Mouse (Mus musculus) heart, embryonic 11.5 days (tissue): ENCODE measurements around the gene Fndc3a. TPM values are rescaled to one million over a fixed set of nuclear protein-coding genes. Genes with fewer than 3 reads are reported as not detected.

Experiments
- ATAC-seq: fragments of 200-750 bp; cut with Nextera tagmentation; replicated peaks from 2 replicates; pipeline ENCODE4 v1.8.0; 2017; ENCODE audit warnings: moderate library complexity; ENCODE audit not compliant: insufficient number of reproducible peaks, low FRiP score, low TSS enrichment
- H3K27ac ChIP-seq: fragments of 300-500 bp; sonication (generic); 2 replicates; pipeline ENCODE4 v1.5.1; 2014; ENCODE audit warnings: mild to moderate bottlenecking, low read depth, low read length
- H3K27me3 ChIP-seq: fragments of 300-500 bp; sonication (generic); 2 replicates; pipeline ENCODE4 v1.6.1; 2014; ENCODE audit warnings: mild to moderate bottlenecking, low read length, mixed read lengths; ENCODE audit not compliant: control insufficient read depth, insufficient read depth
- H3K36me3 ChIP-seq: fragments of 300-500 bp; sonication (generic); 2 replicates; pipeline ENCODE4 v1.6.1; 2014; ENCODE audit warnings: mild to moderate bottlenecking, low read length, moderate library complexity, mixed read lengths; ENCODE audit not compliant: control insufficient read depth, insufficient read depth
- H3K4me1 ChIP-seq: fragments of 300-500 bp; sonication (generic); 2 replicates; pipeline ENCODE4 v1.6.1; 2014; ENCODE audit warnings: low read length; ENCODE audit not compliant: control insufficient read depth, insufficient read depth
- H3K4me2 ChIP-seq: fragments of 300-500 bp; sonication (generic); 2 replicates; pipeline ENCODE4 v1.6.1; 2014; ENCODE audit warnings: mild to moderate bottlenecking, moderate library complexity
- H3K4me3 ChIP-seq: fragments of 300-500 bp; sonication (generic); 2 replicates; pipeline ENCODE4 v1.5.1; 2014; ENCODE audit warnings: low read depth, low read length
- H3K9ac ChIP-seq: fragments of 300-500 bp; sonication (generic); 2 replicates; pipeline ENCODE4 v1.6.1; 2014; ENCODE audit warnings: mild to moderate bottlenecking, low read depth, low read length, moderate library complexity
- H3K9me3 ChIP-seq: fragments of 300-500 bp; sonication (generic); replicated peaks from 2 replicates; pipeline ENCODE4 v1.6.1; 2016; ENCODE audit warnings: low read length; ENCODE audit not compliant: control insufficient read depth
- WGBS: fragments of 180-500 bp; shearing (Covaris S2); extraction: QIAGEN DNeasy Blood & Tissue Kit; methylation state at CpG from one replicate; pipeline ENCODE4 v1.1.7; 2014; ENCODE audit not compliant: insufficient replicate concordance; 5-methylcytosine and 5-hydroxymethylcytosine counted together
- polyA plus RNA-seq: library from polyadenylated mRNA; unstranded; fragments of >200 nt; fragmentation: Nextera tagmentation; extraction: Ambion mirVana; gene quantifications from 2 replicates; pipeline ENCODE4 v1.2.1, GENCODE M21; 2014

Gene Fndc3a
- polyA plus RNA-seq, 1 experiment from 2014 or later = 23.2 TPM

- no peak for ATAC-seq
- Histone ChIP-seq H3K4me1 (no peaks in the 10 kb centered on the region), H3K36me3 (no peaks in the 10 kb centered on the region), H3K4me2 (no peak overlapping the region), H3K4me3 (no peak overlapping the region), H3K9ac (no peak overlapping the region), H3K9me3 (no peaks in the 10 kb centered on the region), H3K27me3 (no peaks in the 10 kb centered on the region), H3K27ac (no peak overlapping the region)
- WGBS = 85% methylated on average over 1 of the region's 1 CpGs
These were observed 65.2 kb downstream of the Fndc3a start for GRCm38 (mm10) chr14:72644620-72645019.

- Histone ChIP-seq H3K4me2 (no peak overlapping the region), H3K27me3 (no peaks in the 10 kb centered on the region), H3K36me3 (no peaks in the 10 kb centered on the region), H3K4me1 (no peaks in the 10 kb centered on the region), H3K4me3 (no peak overlapping the region), H3K27ac (no peak overlapping the region), H3K9ac (no peak overlapping the region), H3K9me3 (no peaks in the 10 kb centered on the region)
- WGBS = 90% methylated on average over 6 of the region's 6 CpGs
- ATAC-seq = no peak
These were observed 71.3 kb downstream of the Fndc3a start for GRCm38 (mm10) chr14:72638507-72638906.

GRCm38 (mm10) chr14:72633571-72633970, 76.2 kb downstream of the Fndc3a start:
- WGBS = 78% methylated on average over 2 of the region's 2 CpGs
- Histone ChIP-seq H3K9ac (no peak overlapping the region), H3K4me1 (no peaks in the 10 kb centered on the region), H3K27me3 (no peaks in the 10 kb centered on the region), H3K4me2 (no peak overlapping the region), H3K4me3 (no peak overlapping the region), H3K27ac (no peak overlapping the region), H3K9me3 (no peaks in the 10 kb centered on the region), H3K36me3 (no peaks in the 10 kb centered on the region)
- ATAC-seq = no peak

DNA sequence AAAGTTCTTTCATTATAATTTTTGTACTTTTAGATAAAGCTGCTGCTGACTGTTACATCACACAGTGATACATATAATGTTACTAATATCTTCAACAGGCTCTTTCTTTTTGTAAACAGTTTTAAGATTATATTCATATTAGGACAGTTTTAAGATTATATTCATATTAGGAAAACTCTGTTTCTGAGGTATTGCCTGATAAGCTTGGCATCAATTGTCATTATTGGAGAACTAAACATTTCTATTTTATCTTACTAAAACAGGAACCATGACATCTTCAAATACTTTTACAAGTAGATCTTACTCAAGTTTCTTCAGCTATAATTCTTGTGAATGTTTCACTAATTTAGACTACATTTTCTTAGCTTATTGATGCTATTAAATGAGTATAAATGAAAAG, 84.4 kb downstream of the Fndc3a start:
- no peak for ATAC-seq
- Histone ChIP-seq H3K9me3 (no peaks in the 10 kb centered on the region), H3K4me3 (no peak overlapping the region), H3K4me1 (no peaks in the 10 kb centered on the region), H3K36me3 (no peaks in the 10 kb centered on the region), H3K27ac (no peak overlapping the region), H3K4me2 (no peak overlapping the region), H3K27me3 (no peaks in the 10 kb centered on the region), H3K9ac (no peak overlapping the region)

DNA sequence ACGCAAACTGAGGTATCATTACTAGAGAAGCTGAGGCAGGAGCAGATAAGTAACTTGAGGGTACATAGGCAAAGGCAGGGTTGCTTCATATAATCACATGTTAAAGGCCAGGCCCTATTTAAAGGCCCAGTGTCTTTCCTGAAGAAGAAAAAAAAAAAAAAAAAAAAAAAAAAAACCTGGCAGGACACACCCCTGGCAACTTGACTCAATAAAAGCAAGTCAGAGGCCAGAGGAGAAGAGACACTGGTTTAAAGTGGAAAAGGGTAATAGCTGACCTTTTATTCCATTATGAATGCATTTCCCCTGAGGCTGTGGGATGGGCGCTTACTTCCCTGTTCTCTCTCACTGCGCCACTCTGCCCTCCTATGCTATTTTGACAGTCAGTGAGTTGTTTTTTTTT, 105.7 kb downstream of the Fndc3a start:
- Histone ChIP-seq H3K27ac (no peak overlapping the region), H3K36me3 (no peaks in the 10 kb centered on the region), H3K27me3 (no peaks in the 10 kb centered on the region), H3K9me3 (no peaks in the 10 kb centered on the region), H3K4me3 (no peak overlapping the region), H3K4me2 (no peak overlapping the region), H3K9ac (no peak overlapping the region), H3K4me1 (peaks cover 6% of the 10 kb centered on the region)
- ATAC-seq = no peak
- 86% methylated on average over 3 of the region's 3 CpGs for WGBS

DNA sequence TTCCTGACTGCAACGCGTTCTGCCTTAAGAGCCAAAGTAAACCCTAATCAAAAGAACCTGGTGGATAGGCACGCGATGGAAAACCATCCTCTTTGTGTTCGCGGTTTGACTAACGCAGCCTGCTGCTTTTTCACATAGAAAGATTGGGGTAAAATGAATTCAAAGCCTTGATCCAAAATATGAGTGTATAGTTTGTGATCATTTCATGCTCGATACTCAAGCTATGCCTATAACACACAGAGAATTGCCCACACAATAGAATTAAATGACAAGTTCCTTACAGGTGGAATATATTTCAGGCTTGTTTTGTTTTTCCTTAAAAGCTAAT, 106.6 kb downstream of the Fndc3a start:
- Histone ChIP-seq H3K4me3 (peak overlapping the region; percentile 60), H3K9me3 (no peaks in the 10 kb centered on the region), H3K27me3 (no peaks in the 10 kb centered on the region), H3K4me2 (peak overlapping the region; percentile 65), H3K4me1 (peaks cover 6% of the 10 kb centered on the region), H3K9ac (peak overlapping the region; percentile 74), H3K36me3 (no peaks in the 10 kb centered on the region), H3K27ac (peak overlapping the region; percentile 72)
- 2% methylated on average over 8 of the region's 8 CpGs for WGBS
- ATAC-seq = no peak

GRCm38 (mm10) chr14:72602521-72603193, 107.1 kb downstream of the Fndc3a start:
- H3K36me3 ChIP-seq = no peaks in the 10 kb centered on the region
- WGBS = 4% methylated on average over 20 of the region's 20 CpGs
- H3K4me2 ChIP-seq = peak overlapping the region; percentile 65
- H3K9me3 ChIP-seq = no peaks in the 10 kb centered on the region
- no peaks in the 10 kb centered on the region for H3K27me3 ChIP-seq
- peak overlapping the region; percentile 72 for H3K27ac ChIP-seq
- H3K4me3 ChIP-seq = peak overlapping the region; percentile 60
- H3K4me1 ChIP-seq = peaks cover 6% of the 10 kb centered on the region
- peak; percentile 89 for ATAC-seq
- H3K9ac ChIP-seq = peak overlapping the region; percentile 74

GRCm38 (mm10) chr14:72601381-72602305, 108.2 kb downstream of the Fndc3a start:
- no peaks in the 10 kb centered on the region for H3K27me3 ChIP-seq
- peak overlapping the region; percentile 60 for H3K4me3 ChIP-seq
- ATAC-seq = no peak
- H3K27ac ChIP-seq = no peak overlapping the region
- peak overlapping the region; percentile 65 for H3K4me2 ChIP-seq
- H3K36me3 ChIP-seq = no peaks in the 10 kb centered on the region
- WGBS = 68% methylated on average over 5 of the region's 5 CpGs
- no peaks in the 10 kb centered on the region for H3K9me3 ChIP-seq
- H3K4me1 ChIP-seq = peaks cover 6% of the 10 kb centered on the region
- peak overlapping the region; percentile 48; the same call in 1 of the 2 replicates for H3K9ac ChIP-seq
